In the genomic region with DNA sequence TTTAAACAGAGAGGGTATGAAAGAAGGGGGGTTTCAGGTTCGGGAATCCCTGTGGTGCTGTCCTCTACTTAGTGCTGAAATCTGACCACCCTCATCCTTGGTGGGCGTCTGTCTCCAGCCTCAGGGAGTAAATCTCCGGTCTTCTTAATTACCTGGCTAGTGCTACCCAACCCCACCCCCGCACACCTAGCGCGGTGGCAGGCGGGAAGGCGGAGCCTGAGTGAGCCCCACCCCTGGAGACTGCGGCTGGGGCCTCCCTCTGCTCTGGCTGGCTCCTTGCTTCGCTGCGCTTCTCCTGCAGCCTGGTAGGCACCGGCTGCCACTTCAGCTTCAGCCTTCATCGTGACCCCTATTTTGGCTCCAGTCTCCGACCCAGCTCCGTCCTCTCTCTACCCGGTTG, we compare ENCODE assay signal across 8 mouse cellular contexts. TPM values are rescaled to one million over a fixed set of nuclear protein-coding genes. Genes with fewer than 3 reads are reported as not detected.
DNase-seq lines count a peak whose midpoint lies in the region; ATAC-seq and TF ChIP-seq lines count a peak whose summit lies in the region.

No protein-coding gene starts in this region.

- peak overlapping the region; percentile 21 for H3K4me3 ChIP-seq in testis, adult 2 months (ENCODE audit: control insufficient read depth, low read depth, low read length)
- peak overlapping the region; percentile 49 for H3K4me3 ChIP-seq in hindbrain, embryonic 10.5 days
- no peak overlapping the region for H3K4me3 ChIP-seq in lung, embryonic 15.5 days

- H3K36me3 ChIP-seq in testis, adult 2 months (ENCODE audit: control insufficient read depth, insufficient read depth, low read length) = no peaks in the 10 kb centered on the region
- no peaks in the 10 kb centered on the region for H3K36me3 ChIP-seq in hindbrain, embryonic 10.5 days
- H3K36me3 ChIP-seq in lung, embryonic 15.5 days = no peaks in the 10 kb centered on the region

- no peak overlapping the region for H3K27ac ChIP-seq in testis, adult 2 months (ENCODE audit: control insufficient read depth, insufficient read depth, low read depth, low read length)
- H3K27ac ChIP-seq in hindbrain, embryonic 10.5 days = peak overlapping the region; percentile 70
- no peak overlapping the region for H3K27ac ChIP-seq in lung, embryonic 15.5 days

- DNase-seq in testis, postnatal 14 days (ENCODE audit: low spot score) = no peak
- peak; percentile 67 for DNase-seq in embryo, embryonic 11 days
- DNase-seq in hindbrain, embryonic 10.5 days (ENCODE audit: low spot score) = peak; percentile 47
- peak; percentile 87 for DNase-seq in layer of hippocampus, adult 9-11 months
- peak; percentile 12 for DNase-seq in ovary, postnatal 14 days (ENCODE audit: low spot score)
- DNase-seq in urinary bladder, adult 2 months (ENCODE audit: low spot score) = peak; percentile 54

- H3K9me3 ChIP-seq in hindbrain, embryonic 10.5 days = no peaks in the 10 kb centered on the region
- H3K9me3 ChIP-seq in lung, embryonic 15.5 days = no peaks in the 10 kb centered on the region

- TF ChIP-seq CTCF in testis, adult 2 months (IDR thresholded peaks at IDR 0.05; ENCODE audit: control insufficient read depth, insufficient read depth, insufficient replicate concordance, low read depth, low read length) = no peak

- H3K9ac ChIP-seq in lung, embryonic 15.5 days = no peak overlapping the region

- no peak for TF ChIP-seq POLR2A in testis, adult 2 months (IDR thresholded peaks at IDR 0.05; ENCODE audit: control insufficient read depth, low read depth, low read length)

- peak; percentile 34; the same call in 1 of the 2 replicates for ATAC-seq in lung, embryonic 15.5 days (ENCODE audit: borderline replicate concordance, extremely low read depth, low FRiP score, low TSS enrichment)

- H3K4me1 ChIP-seq in testis, adult 2 months (ENCODE audit: control insufficient read depth, insufficient read depth, low read length) = peaks cover 15% of the 10 kb centered on the region
- H3K4me1 ChIP-seq in hindbrain, embryonic 10.5 days (replicated peaks) = peaks cover 24% of the 10 kb centered on the region
- peaks cover 7% of the 10 kb centered on the region for H3K4me1 ChIP-seq in lung, embryonic 15.5 days

- H3K27me3 ChIP-seq in testis, adult 2 months (ENCODE audit: control insufficient read depth, insufficient read depth, low read length) = 0 out of 2 replicates have a peak, but pooled peaks cover 2% of the 10 kb centered on the region
- peaks cover 38% of the 10 kb centered on the region for H3K27me3 ChIP-seq in hindbrain, embryonic 10.5 days (ENCODE audit: insufficient read depth, poor library complexity, severe bottlenecking)
- H3K27me3 ChIP-seq in lung, embryonic 15.5 days = peaks cover 35% of the 10 kb centered on the region

- under 1% methylated on average over 16 of the region's 16 CpGs for WGBS in hindbrain, embryonic 10.5 days
- WGBS in lung, embryonic 15.5 days = under 1% methylated on average over 16 of the region's 16 CpGs

- H3K4me2 ChIP-seq in lung, embryonic 15.5 days = peak overlapping the region; percentile 45

RNA-seq across cellular contexts. Expression of a gene that starts 0.9 kb away (rescaled TPM):
- polyA plus RNA-seq in testis, adult 2 months (2012; rRNA removed) = 0.31 and 1.1 TPM in 2 replicates
- polyA plus RNA-seq in hindbrain, embryonic 10.5 days (2016; fragmentation: Nextera tagmentation; extraction: Ambion mirVana) = 5.1 and 6.7 TPM in 2 replicates
- polyA plus RNA-seq in lung, embryonic 15.5 days (2015; fragmentation: Nextera tagmentation; extraction: Ambion mirVana) = 2.8 and 3.6 TPM in 2 replicates
- polyA plus RNA-seq in urinary bladder, adult 2 months (2012; rRNA removed) = 64.1 and 65.3 TPM in 2 replicates

RNA-seq across cellular contexts. Expression of a gene that starts 3.2 kb away (rescaled TPM):
- polyA plus RNA-seq in testis, adult 2 months (2012; rRNA removed) = 29.7 and 33.1 TPM in 2 replicates
- polyA plus RNA-seq in hindbrain, embryonic 10.5 days (2016; fragmentation: Nextera tagmentation; extraction: Ambion mirVana) = 10.4 and 10.7 TPM in 2 replicates
- 10.0 and 12.3 TPM in 2 replicates for polyA plus RNA-seq in lung, embryonic 15.5 days (2015; fragmentation: Nextera tagmentation; extraction: Ambion mirVana)
- polyA plus RNA-seq in urinary bladder, adult 2 months (2012; rRNA removed) = 25.3 and 27.1 TPM in 2 replicates

RNA-seq across cellular contexts. Expression of a gene that starts 28.6 kb away (rescaled TPM):
- polyA plus RNA-seq in testis, adult 2 months (2012; rRNA removed) = 0.11 and 0.12 TPM in 2 replicates
- not detected in 2 replicates for polyA plus RNA-seq in hindbrain, embryonic 10.5 days (2016; fragmentation: Nextera tagmentation; extraction: Ambion mirVana)
- not detected in 2 replicates for polyA plus RNA-seq in lung, embryonic 15.5 days (2015; fragmentation: Nextera tagmentation; extraction: Ambion mirVana)
- 0.10 and 0.14 TPM in 2 replicates for polyA plus RNA-seq in urinary bladder, adult 2 months (2012; rRNA removed)

RNA-seq across cellular contexts. Expression of a gene that starts 55.2 kb away (rescaled TPM):
- polyA plus RNA-seq in testis, adult 2 months (2012; rRNA removed) = 223 and 230 TPM in 2 replicates
- polyA plus RNA-seq in hindbrain, embryonic 10.5 days (2016; fragmentation: Nextera tagmentation; extraction: Ambion mirVana) = 498 and 605 TPM in 2 replicates
- 874 and 889 TPM in 2 replicates for polyA plus RNA-seq in lung, embryonic 15.5 days (2015; fragmentation: Nextera tagmentation; extraction: Ambion mirVana)
- 173 and 200 TPM in 2 replicates for polyA plus RNA-seq in urinary bladder, adult 2 months (2012; rRNA removed)

RNA-seq across cellular contexts. Expression of a gene that starts 55.2 kb away (rescaled TPM):
- polyA plus RNA-seq in testis, adult 2 months (2012; rRNA removed) = 111 and 151 TPM in 2 replicates
- polyA plus RNA-seq in hindbrain, embryonic 10.5 days (2016; fragmentation: Nextera tagmentation; extraction: Ambion mirVana) = 1.6 and 3.0 TPM in 2 replicates
- 1.3 and 2.3 TPM in 2 replicates for polyA plus RNA-seq in lung, embryonic 15.5 days (2015; fragmentation: Nextera tagmentation; extraction: Ambion mirVana)
- 2.2 and 2.7 TPM in 2 replicates for polyA plus RNA-seq in urinary bladder, adult 2 months (2012; rRNA removed)
